Mouse (Mus musculus): ENCODE results near the gene Tenm2. TPM values are rescaled to one million over a fixed set of nuclear protein-coding genes. Genes with fewer than 3 reads are reported as not detected.

Gene Tenm2
- total RNA-seq, 2 experiments from 2014 or later: 124 to 163 TPM

GRCm38 (mm10) chr11:36168921-36169537 is 1066.7 kb downstream of the Tenm2 start:
- DNase-seq (ENCODE audit: extremely low spot score in 1 of 2, low spot score in 1 of 2): peak in 1 of 2 experiments; percentile 35

- DNase-seq (ENCODE audit: extremely low spot score in 1 of 2, low spot score in 1 of 2): no peak
These were observed 1067.9 kb downstream of the Tenm2 start for GRCm38 (mm10) chr11:36167766-36168318.

- no peak for DNase-seq (ENCODE audit: extremely low spot score in 1 of 2, low spot score in 1 of 2)
These were observed 1072.2 kb downstream of the Tenm2 start for GRCm38 (mm10) chr11:36163580-36163979.

- no peak for DNase-seq (ENCODE audit: extremely low spot score in 1 of 2, low spot score in 1 of 2)
These were observed 1073.9 kb downstream of the Tenm2 start for GRCm38 (mm10) chr11:36161765-36162321.

- no peak for DNase-seq (ENCODE audit: extremely low spot score in 1 of 2, low spot score in 1 of 2)
These were observed 1082.3 kb downstream of the Tenm2 start for GRCm38 (mm10) chr11:36153450-36153849.

- no peak for DNase-seq (ENCODE audit: extremely low spot score in 1 of 2, low spot score in 1 of 2)
These were observed 1082.8 kb downstream of the Tenm2 start for GRCm38 (mm10) chr11:36153011-36153410.

GRCm38 (mm10) chr11:36152226-36152625 is 1083.5 kb downstream of the Tenm2 start:
- DNase-seq (ENCODE audit: extremely low spot score in 1 of 2, low spot score in 1 of 2): peak in 1 of 2 experiments; percentile 34

- no peak for DNase-seq (ENCODE audit: extremely low spot score in 1 of 2, low spot score in 1 of 2)
These were observed 1086.7 kb downstream of the Tenm2 start for GRCm38 (mm10) chr11:36149092-36149491.

- DNase-seq (ENCODE audit: extremely low spot score in 1 of 2, low spot score in 1 of 2): no peak
These were observed 1090.7 kb downstream of the Tenm2 start for GRCm38 (mm10) chr11:36145057-36145456.

GRCm38 (mm10) chr11:36140411-36140810 is 1095.4 kb downstream of the Tenm2 start:
- DNase-seq (ENCODE audit: extremely low spot score in 1 of 2, low spot score in 1 of 2): no peak

- no peak for DNase-seq (ENCODE audit: extremely low spot score in 1 of 2, low spot score in 1 of 2)
These were observed 1096.2 kb downstream of the Tenm2 start for GRCm38 (mm10) chr11:36139521-36139920.

- no peak for DNase-seq (ENCODE audit: extremely low spot score in 1 of 2, low spot score in 1 of 2)
These were observed 1097.9 kb downstream of the Tenm2 start for GRCm38 (mm10) chr11:36137840-36138239.

GRCm38 (mm10) chr11:36137276-36137675 is 1098.5 kb downstream of the Tenm2 start:
- no peak for DNase-seq (ENCODE audit: extremely low spot score in 1 of 2, low spot score in 1 of 2)

GRCm38 (mm10) chr11:36134645-36135044 is 1101.1 kb downstream of the Tenm2 start:
- DNase-seq (ENCODE audit: extremely low spot score in 1 of 2, low spot score in 1 of 2): no peak

- DNase-seq (ENCODE audit: extremely low spot score in 1 of 2, low spot score in 1 of 2): no peak
These were observed 1112.5 kb downstream of the Tenm2 start for GRCm38 (mm10) chr11:36123275-36123674.

GRCm38 (mm10) chr11:36121410-36121929 is 1114.3 kb downstream of the Tenm2 start:
- DNase-seq (ENCODE audit: extremely low spot score in 1 of 2, low spot score in 1 of 2): no peak

- no peak for DNase-seq (ENCODE audit: extremely low spot score in 1 of 2, low spot score in 1 of 2)
These were observed 1115.0 kb downstream of the Tenm2 start for GRCm38 (mm10) chr11:36120591-36121409.

GRCm38 (mm10) chr11:36113326-36113725 is 1122.4 kb downstream of the Tenm2 start:
- DNase-seq (ENCODE audit: extremely low spot score in 1 of 2, low spot score in 1 of 2): no peak

GRCm38 (mm10) chr11:36108970-36109731 is 1126.6 kb downstream of the Tenm2 start:
- no peak for DNase-seq (ENCODE audit: extremely low spot score in 1 of 2, low spot score in 1 of 2)

GRCm38 (mm10) chr11:36107840-36108239 is 1127.9 kb downstream of the Tenm2 start:
- no peak for DNase-seq (ENCODE audit: extremely low spot score in 1 of 2, low spot score in 1 of 2)
